Mouse (Mus musculus): ENCODE measurements around the gene Acsbg1. TPM values are rescaled to one million over a fixed set of nuclear protein-coding genes. Genes with fewer than 3 reads are reported as not detected.

Gene Acsbg1
- total RNA-seq, 1 experiment, result 2.7 TPM

GRCm38 (mm10) chr9:54655846-54656245 lies 5.8 kb downstream of the Acsbg1 start:
- Histone ChIP-seq H3K4me3 (ENCODE audit: insufficient read depth in 1 of 2, low read depth in 1 of 2, low read length in 2 of 2, poor library complexity in 1 of 2, severe bottlenecking in 1 of 2) (no peak overlapping the region), H3K36me3 (ENCODE audit: control insufficient read depth, insufficient read depth, low read length, poor library complexity, severe bottlenecking) (no peaks in the 10 kb centered on the region), H3K9ac (ENCODE audit: insufficient read depth, low read depth, low read length, poor library complexity, severe bottlenecking) (no peak overlapping the region), H3K27ac (ENCODE audit: insufficient read depth, low read depth, low read length, poor library complexity, severe bottlenecking) (no peak overlapping the region), H3K4me1 (ENCODE audit: control insufficient read depth in 2 of 2, insufficient read depth in 2 of 2, low read length in 2 of 2, poor library complexity in 1 of 2) (no peaks in the 10 kb centered on the region), H3K9me3 (ENCODE audit: control insufficient read depth, insufficient read depth, low read depth, low read length) (no peaks in the 10 kb centered on the region)
- DNase-seq (ENCODE audit: low read depth, low spot score), result no peak
- in situ Hi-C loops (cut with MboI; ENCODE audit: low sequenced_read_pairs in 2 of 2, unreplicated experiment in 2 of 2), result loop anchor here in 1 of 2 experiments (25.0 kb wide), 1 partner anchor 469 kb away; no protein-coding TSS in a partner anchor
- no peak for TF ChIP-seq CHD2 (IDR thresholded peaks at IDR 0.05; ENCODE audit: low read depth, low read length)
- no peak for TF ChIP-seq HCFC1 (IDR thresholded peaks at IDR 0.05; ENCODE audit: borderline replicate concordance, insufficient read depth, low read length)
- TF ChIP-seq MAFK (IDR thresholded peaks at IDR 0.05; ENCODE audit: insufficient read depth, low read depth, low read length), result no peak
- TF ChIP-seq ZC3H11A (IDR thresholded peaks at IDR 0.05; ENCODE audit: borderline replicate concordance, low read depth, low read length), result no peak
- no peak for TF ChIP-seq ZNF384 (IDR thresholded peaks at IDR 0.05; ENCODE audit: low read depth, low read length)

GRCm38 (mm10) chr9:54652778-54653177 lies 8.9 kb downstream of the Acsbg1 start:
- no peak overlapping the region for H3K4me3 ChIP-seq (ENCODE audit: insufficient read depth in 1 of 2, low read depth in 1 of 2, low read length in 2 of 2, poor library complexity in 1 of 2, severe bottlenecking in 1 of 2)
- no peak for DNase-seq (ENCODE audit: low read depth, low spot score)
- no peak overlapping the region for H3K9ac ChIP-seq (ENCODE audit: insufficient read depth, low read depth, low read length, poor library complexity, severe bottlenecking)
- TF ChIP-seq MAFK (IDR thresholded peaks at IDR 0.05; ENCODE audit: insufficient read depth, low read depth, low read length), result no peak
- TF ChIP-seq CHD2 (IDR thresholded peaks at IDR 0.05; ENCODE audit: low read depth, low read length), result no peak
- no peak for TF ChIP-seq HCFC1 (IDR thresholded peaks at IDR 0.05; ENCODE audit: borderline replicate concordance, insufficient read depth, low read length)
- TF ChIP-seq ZNF384 (IDR thresholded peaks at IDR 0.05; ENCODE audit: low read depth, low read length), result no peak
- TF ChIP-seq ZC3H11A (IDR thresholded peaks at IDR 0.05; ENCODE audit: borderline replicate concordance, low read depth, low read length), result no peak
- H3K4me1 ChIP-seq (ENCODE audit: control insufficient read depth in 2 of 2, insufficient read depth in 2 of 2, low read length in 2 of 2, poor library complexity in 1 of 2), result no peaks in the 10 kb centered on the region
- in situ Hi-C loops (cut with MboI; ENCODE audit: low sequenced_read_pairs in 2 of 2, unreplicated experiment in 2 of 2), result loop anchor here in 1 of 2 experiments (25.0 kb wide), 1 partner anchor 465 kb away; no protein-coding TSS in a partner anchor
- H3K9me3 ChIP-seq (ENCODE audit: control insufficient read depth, insufficient read depth, low read depth, low read length), result no peaks in the 10 kb centered on the region
- H3K27ac ChIP-seq (ENCODE audit: insufficient read depth, low read depth, low read length, poor library complexity, severe bottlenecking), result no peak overlapping the region
- no peaks in the 10 kb centered on the region for H3K36me3 ChIP-seq (ENCODE audit: control insufficient read depth, insufficient read depth, low read length, poor library complexity, severe bottlenecking)

- no peak overlapping the region for H3K27ac ChIP-seq (ENCODE audit: insufficient read depth, low read depth, low read length, poor library complexity, severe bottlenecking)
- no peaks in the 10 kb centered on the region for H3K9me3 ChIP-seq (ENCODE audit: control insufficient read depth, insufficient read depth, low read depth, low read length)
- TF ChIP-seq ZC3H11A (IDR thresholded peaks at IDR 0.05; ENCODE audit: borderline replicate concordance, low read depth, low read length) (no peak), MAFK (IDR thresholded peaks at IDR 0.05; ENCODE audit: insufficient read depth, low read depth, low read length) (no peak), ZNF384 (IDR thresholded peaks at IDR 0.05; ENCODE audit: low read depth, low read length) (no peak), CHD2 (IDR thresholded peaks at IDR 0.05; ENCODE audit: low read depth, low read length) (no peak), HCFC1 (IDR thresholded peaks at IDR 0.05; ENCODE audit: borderline replicate concordance, insufficient read depth, low read length) (no peak)
- H3K9ac ChIP-seq (ENCODE audit: insufficient read depth, low read depth, low read length, poor library complexity, severe bottlenecking), result no peak overlapping the region
- no peaks in the 10 kb centered on the region for H3K4me1 ChIP-seq (ENCODE audit: control insufficient read depth in 2 of 2, insufficient read depth in 2 of 2, low read length in 2 of 2, poor library complexity in 1 of 2)
- in situ Hi-C loops (cut with MboI; ENCODE audit: low sequenced_read_pairs in 2 of 2, unreplicated experiment in 2 of 2), result no loop called here
- DNase-seq (ENCODE audit: low read depth, low spot score), result no peak
- H3K36me3 ChIP-seq (ENCODE audit: control insufficient read depth, insufficient read depth, low read length, poor library complexity, severe bottlenecking), result no peaks in the 10 kb centered on the region
- no peak overlapping the region for H3K4me3 ChIP-seq (ENCODE audit: insufficient read depth in 1 of 2, low read depth in 1 of 2, low read length in 2 of 2, poor library complexity in 1 of 2, severe bottlenecking in 1 of 2)
Observed at GRCm38 (mm10) chr9:54649360-54649759, 12.3 kb downstream of the Acsbg1 start.

GRCm38 (mm10) chr9:54647456-54647855 lies 14.2 kb downstream of the Acsbg1 start:
- no peak for TF ChIP-seq MAFK (IDR thresholded peaks at IDR 0.05; ENCODE audit: insufficient read depth, low read depth, low read length)
- no peak for TF ChIP-seq CHD2 (IDR thresholded peaks at IDR 0.05; ENCODE audit: low read depth, low read length)
- no peak for TF ChIP-seq ZC3H11A (IDR thresholded peaks at IDR 0.05; ENCODE audit: borderline replicate concordance, low read depth, low read length)
- TF ChIP-seq HCFC1 (IDR thresholded peaks at IDR 0.05; ENCODE audit: borderline replicate concordance, insufficient read depth, low read length), result no peak
- no peak for TF ChIP-seq ZNF384 (IDR thresholded peaks at IDR 0.05; ENCODE audit: low read depth, low read length)
- Histone ChIP-seq H3K4me3 (ENCODE audit: insufficient read depth in 1 of 2, low read depth in 1 of 2, low read length in 2 of 2, poor library complexity in 1 of 2, severe bottlenecking in 1 of 2) (no peak overlapping the region), H3K9me3 (ENCODE audit: control insufficient read depth, insufficient read depth, low read depth, low read length) (no peaks in the 10 kb centered on the region), H3K9ac (ENCODE audit: insufficient read depth, low read depth, low read length, poor library complexity, severe bottlenecking) (no peak overlapping the region), H3K27ac (ENCODE audit: insufficient read depth, low read depth, low read length, poor library complexity, severe bottlenecking) (no peak overlapping the region), H3K36me3 (ENCODE audit: control insufficient read depth, insufficient read depth, low read length, poor library complexity, severe bottlenecking) (no peaks in the 10 kb centered on the region), H3K4me1 (ENCODE audit: control insufficient read depth in 2 of 2, insufficient read depth in 2 of 2, low read length in 2 of 2, poor library complexity in 1 of 2) (no peaks in the 10 kb centered on the region)
- in situ Hi-C loops (cut with MboI; ENCODE audit: low sequenced_read_pairs in 2 of 2, unreplicated experiment in 2 of 2), result no loop called here
- DNase-seq (ENCODE audit: low read depth, low spot score), result no peak

- H3K27ac ChIP-seq (ENCODE audit: insufficient read depth, low read depth, low read length, poor library complexity, severe bottlenecking), result no peak overlapping the region
Observed at GRCm38 (mm10) chr9:54646252-54646651, 15.4 kb downstream of the Acsbg1 start.

More at GRCm38 (mm10) chr9:54646252-54646651, 15.4 kb downstream of the Acsbg1 start:
- H3K4me3 ChIP-seq (ENCODE audit: insufficient read depth in 1 of 2, low read depth in 1 of 2, low read length in 2 of 2, poor library complexity in 1 of 2, severe bottlenecking in 1 of 2), result no peak overlapping the region
- H3K4me1 ChIP-seq (ENCODE audit: control insufficient read depth in 2 of 2, insufficient read depth in 2 of 2, low read length in 2 of 2, poor library complexity in 1 of 2), result no peaks in the 10 kb centered on the region
- no peak overlapping the region for H3K9ac ChIP-seq (ENCODE audit: insufficient read depth, low read depth, low read length, poor library complexity, severe bottlenecking)
- TF ChIP-seq MAFK (IDR thresholded peaks at IDR 0.05; ENCODE audit: insufficient read depth, low read depth, low read length), result no peak
- no peak for TF ChIP-seq ZNF384 (IDR thresholded peaks at IDR 0.05; ENCODE audit: low read depth, low read length)
- TF ChIP-seq ZC3H11A (IDR thresholded peaks at IDR 0.05; ENCODE audit: borderline replicate concordance, low read depth, low read length), result no peak
- no peak for TF ChIP-seq CHD2 (IDR thresholded peaks at IDR 0.05; ENCODE audit: low read depth, low read length)
- no peak for TF ChIP-seq HCFC1 (IDR thresholded peaks at IDR 0.05; ENCODE audit: borderline replicate concordance, insufficient read depth, low read length)
- no peak for DNase-seq (ENCODE audit: low read depth, low spot score)
- no peaks in the 10 kb centered on the region for H3K36me3 ChIP-seq (ENCODE audit: control insufficient read depth, insufficient read depth, low read length, poor library complexity, severe bottlenecking)
- H3K9me3 ChIP-seq (ENCODE audit: control insufficient read depth, insufficient read depth, low read depth, low read length), result no peaks in the 10 kb centered on the region
- in situ Hi-C loops (cut with MboI; ENCODE audit: low sequenced_read_pairs in 2 of 2, unreplicated experiment in 2 of 2), result no loop called here

All from ES-E14 (cell line).